Mouse (Mus musculus) kidney, postnatal 36 days (tissue): Measurements from ENCODE around the gene Ppox.
A peak's percentile ranks its signal among the peaks of the same experiment; 100 is the strongest.

ENCODE experiments used
- DNase-seq, 2 experiments: peaks; one replicate each; pipeline ENCODE4 v3.0.0; 2021 to 2022; ENCODE audit warnings: mixed read lengths in 2 of 2

Gene Ppox

DNA sequence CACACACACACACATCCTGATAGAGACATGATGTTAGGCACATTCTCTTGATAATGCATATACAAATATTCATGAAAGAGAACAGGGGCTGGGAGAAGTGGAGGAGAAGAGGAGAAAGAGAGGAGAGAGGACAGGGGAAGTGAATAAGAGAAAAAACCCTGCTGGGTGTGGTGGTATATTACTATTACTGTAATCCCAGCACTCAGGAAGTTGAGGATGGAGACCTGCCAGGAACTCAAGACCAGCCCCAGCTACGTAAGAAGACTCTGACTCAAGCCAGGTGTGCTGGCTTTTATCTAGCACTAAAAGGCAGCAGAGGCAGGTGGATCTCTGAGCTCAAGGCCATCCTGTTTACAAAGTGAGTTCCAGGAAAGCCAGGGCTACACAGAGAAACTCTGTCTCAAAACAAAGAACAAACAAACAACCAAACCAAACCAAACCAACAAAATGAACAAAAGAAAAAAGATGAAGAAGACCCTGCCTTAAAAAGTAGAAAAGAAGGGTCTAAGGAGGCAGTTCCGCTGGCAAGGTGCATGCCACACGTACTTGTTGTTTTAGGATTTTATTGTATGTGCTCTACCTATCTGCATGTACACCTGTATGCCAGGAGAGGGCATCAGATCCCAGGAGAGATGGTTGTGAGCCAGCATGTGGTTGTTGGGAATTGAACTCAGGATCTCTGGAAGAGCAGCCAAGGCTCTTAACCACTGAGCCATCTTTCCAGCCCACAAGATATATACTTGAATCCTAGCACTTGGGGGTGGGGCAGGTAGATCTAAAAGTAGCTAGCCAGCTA, 17.1 kb downstream of the Ppox start:
- DNase-seq, result no peak

DNA sequence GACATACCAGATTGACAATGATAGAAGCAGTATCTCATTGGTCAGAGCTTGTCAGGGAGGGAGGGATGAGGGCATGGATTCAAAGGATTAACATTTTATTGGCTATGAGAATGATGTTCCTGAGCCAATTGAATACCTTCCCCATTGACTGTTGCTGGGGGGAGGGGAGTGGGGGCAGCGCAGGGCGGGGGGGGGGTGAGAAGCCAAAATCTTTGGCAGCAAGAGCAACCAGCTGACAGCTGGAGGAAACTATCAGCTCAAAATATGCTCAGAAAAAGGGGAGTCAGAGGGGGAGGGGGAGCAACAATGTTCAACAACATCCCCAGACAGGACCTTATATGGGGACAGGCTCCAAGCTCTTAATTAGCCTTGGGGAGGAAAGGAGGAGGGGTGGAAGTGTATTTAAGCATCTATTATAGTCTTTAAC, 17.8 kb downstream of the Ppox start:
- peak; percentile 48 to 64 for DNase-seq

DNA sequence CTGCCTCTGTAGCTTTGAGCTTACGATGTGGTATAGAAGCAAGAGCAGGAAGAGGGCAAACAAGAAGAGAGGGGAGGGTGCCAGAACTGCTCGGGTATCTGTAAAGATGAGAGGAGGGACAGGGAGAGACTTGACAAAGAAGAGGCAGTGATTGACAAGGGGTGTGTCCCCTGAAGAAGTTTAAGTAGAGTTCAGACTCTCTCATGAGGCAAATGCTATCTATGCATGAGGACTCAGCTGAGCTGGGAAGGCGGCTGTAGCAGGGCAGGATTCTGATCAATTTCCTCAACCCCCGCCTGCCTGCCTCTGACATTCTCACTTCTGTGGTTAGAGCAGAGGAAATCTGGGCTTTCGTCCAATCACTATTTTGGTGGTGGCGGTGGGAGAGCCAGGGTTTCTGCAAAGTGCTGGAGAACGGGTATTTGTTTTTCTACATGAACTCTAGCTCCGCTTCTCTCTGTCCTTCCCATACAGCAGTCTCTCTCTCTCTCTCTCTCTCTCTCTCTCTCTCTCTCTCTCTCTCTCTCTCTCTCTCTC, 18.3 kb downstream of the Ppox start:
- peak; percentile 71 to 81 for DNase-seq

- DNase-seq, result no peak
Measured at GRCm38 (mm10) chr1:171260316-171260715, 20.7 kb downstream of the Ppox start.

GRCm38 (mm10) chr1:171258921-171259320, 22.1 kb downstream of the Ppox start:
- DNase-seq, result no peak

GRCm38 (mm10) chr1:171257781-171258180, 23.2 kb downstream of the Ppox start:
- DNase-seq, result no peak

DNA sequence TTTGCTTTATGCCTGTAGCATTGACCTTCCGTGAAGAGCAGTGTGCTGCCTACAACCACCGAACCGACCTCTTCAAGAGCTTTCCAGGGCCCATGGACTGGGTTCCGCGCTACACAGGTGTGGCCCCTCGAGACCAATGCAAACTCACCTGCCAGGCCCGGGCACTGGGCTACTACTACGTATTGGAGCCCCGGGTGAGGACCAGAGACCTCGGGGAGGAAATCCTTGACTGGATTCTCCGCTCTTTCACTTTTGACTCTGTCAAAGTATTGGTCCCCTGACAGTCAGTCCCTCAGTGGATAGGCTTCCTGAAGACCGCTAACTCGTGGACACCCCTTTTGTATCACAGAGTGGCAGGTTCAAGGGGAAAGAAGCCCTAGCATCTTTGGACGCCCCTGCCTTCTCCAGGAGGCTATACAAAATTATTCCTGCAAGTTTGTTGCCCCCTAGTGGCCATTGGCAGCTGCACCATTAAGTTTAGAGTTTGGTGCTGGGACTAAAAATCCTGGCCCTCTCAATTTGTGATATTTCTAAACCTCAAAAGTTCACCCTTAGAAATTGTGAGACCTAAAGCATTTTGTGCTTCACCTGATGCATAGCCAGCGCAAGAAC, 23.9 kb downstream of the Ppox start:
- DNase-seq, result peak; percentile 74 to 81

DNA sequence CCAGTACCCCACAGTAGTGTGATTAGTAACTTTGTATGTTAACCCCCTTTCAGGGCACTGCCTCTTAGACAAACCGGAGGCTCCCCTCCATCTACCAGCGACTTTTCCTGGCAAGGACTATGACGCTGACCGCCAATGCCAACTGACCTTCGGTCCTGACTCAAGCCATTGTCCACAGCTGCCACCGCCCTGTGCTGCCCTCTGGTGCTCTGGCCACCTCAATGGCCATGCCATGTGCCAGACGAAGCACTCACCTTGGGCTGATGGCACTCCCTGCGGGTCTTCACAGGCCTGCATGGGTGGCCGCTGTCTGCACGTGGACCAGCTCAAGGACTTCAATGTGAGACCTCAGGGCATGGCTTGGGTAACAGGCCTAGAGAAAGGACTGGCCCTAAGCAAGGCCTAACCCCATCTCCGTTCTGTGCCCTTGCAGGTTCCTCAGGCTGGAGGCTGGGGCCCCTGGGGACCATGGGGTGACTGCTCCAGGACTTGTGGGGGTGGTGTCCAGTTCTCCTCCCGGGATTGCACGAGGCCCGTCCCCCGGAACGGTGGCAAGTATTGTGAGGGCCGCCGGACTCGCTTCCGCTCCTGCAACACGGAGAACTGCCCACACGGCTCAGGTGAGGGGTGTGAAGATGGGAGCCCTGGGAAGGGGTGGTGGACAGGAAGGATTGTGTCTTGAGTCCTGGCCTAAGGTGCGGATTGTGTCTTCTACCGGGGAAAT, 24.7 kb downstream of the Ppox start:
- peak; percentile 75 to 82 for DNase-seq

GRCm38 (mm10) chr1:171252415-171252814, 28.6 kb downstream of the Ppox start:
- no peak for DNase-seq

GRCm38 (mm10) chr1:171251594-171252324, 29.2 kb downstream of the Ppox start:
- DNase-seq, result peak; percentile 57 to 71

- DNase-seq, result no peak
Measured at GRCm38 (mm10) chr1:171250680-171251593, 30.0 kb downstream of the Ppox start, which contains the start of gene Ndufs2. TSS of gene Ndufs2 (minus strand) at chr1:171251388.

- peak; percentile 41 to 58 for DNase-seq
Measured at GRCm38 (mm10) chr1:171249913-171250600, 30.9 kb downstream of the Ppox start, which contains the start of gene Adamts4. TSS of gene Adamts4 (plus strand) at chr1:171250421.

DNA sequence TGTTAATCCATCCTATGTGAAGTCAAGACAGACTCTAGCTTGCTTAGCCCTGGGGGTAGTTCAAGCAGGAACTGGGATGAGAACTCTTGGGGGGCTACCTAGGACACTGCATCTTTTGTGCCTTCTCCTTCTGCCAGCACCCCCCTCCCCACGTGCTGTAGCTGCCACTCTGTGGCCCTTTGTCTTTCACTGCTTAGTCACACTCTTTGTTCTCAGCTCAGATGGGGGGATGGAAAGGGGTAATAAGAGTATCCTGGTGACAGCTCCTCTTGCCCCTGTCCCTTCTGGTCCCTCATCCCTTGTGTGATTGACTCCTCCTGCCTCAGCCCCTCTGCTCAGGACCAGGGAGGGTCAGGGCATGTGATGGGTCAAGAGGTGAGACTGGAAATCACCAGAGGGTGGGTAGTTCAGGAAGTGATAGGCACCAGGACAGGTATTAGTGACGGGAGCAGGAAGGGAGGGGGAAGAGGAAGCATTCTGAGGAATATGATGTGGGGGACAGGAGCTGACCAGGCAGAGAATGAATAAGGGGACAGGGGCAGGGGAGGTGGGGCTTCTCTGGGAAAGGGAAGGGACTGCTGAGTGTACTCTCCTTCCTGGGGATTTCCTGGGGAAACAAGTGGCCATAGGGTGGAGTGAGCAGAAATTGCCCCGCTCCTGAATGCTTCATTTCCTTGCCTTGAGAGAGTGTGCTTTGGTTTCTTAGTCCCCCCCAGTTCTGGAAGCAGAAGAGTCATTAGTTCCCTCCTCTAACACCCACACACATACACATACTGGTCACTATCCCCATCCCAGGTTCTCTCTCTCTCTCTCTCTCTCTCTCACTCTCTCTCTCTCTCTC, 32.4 kb downstream of the Ppox start:
- peak in 1 of 2 experiments; percentile 26 for DNase-seq

GRCm38 (mm10) chr1:171247916-171248315, 33.1 kb downstream of the Ppox start:
- peak in 1 of 2 experiments; percentile 42 for DNase-seq

DNA sequence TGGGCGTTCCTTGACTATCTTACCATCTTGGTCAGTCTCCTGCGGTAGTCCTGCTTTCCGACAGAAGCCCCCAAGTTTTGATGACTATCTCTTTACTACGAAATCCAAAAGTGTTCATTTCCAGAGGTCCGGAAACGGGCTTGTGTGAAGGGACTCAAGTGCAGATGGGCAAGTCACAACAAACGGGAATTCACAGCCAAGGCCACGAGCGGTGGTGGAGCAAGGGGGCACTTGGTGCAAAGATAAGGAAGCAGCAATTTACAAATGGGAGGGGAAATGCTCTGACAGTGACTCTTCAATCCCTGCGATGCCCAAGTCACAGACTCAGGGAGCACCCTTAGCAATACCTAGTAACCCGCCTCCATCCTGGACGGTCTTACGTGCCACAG, 33.5 kb downstream of the Ppox start:
- DNase-seq, result no peak

DNA sequence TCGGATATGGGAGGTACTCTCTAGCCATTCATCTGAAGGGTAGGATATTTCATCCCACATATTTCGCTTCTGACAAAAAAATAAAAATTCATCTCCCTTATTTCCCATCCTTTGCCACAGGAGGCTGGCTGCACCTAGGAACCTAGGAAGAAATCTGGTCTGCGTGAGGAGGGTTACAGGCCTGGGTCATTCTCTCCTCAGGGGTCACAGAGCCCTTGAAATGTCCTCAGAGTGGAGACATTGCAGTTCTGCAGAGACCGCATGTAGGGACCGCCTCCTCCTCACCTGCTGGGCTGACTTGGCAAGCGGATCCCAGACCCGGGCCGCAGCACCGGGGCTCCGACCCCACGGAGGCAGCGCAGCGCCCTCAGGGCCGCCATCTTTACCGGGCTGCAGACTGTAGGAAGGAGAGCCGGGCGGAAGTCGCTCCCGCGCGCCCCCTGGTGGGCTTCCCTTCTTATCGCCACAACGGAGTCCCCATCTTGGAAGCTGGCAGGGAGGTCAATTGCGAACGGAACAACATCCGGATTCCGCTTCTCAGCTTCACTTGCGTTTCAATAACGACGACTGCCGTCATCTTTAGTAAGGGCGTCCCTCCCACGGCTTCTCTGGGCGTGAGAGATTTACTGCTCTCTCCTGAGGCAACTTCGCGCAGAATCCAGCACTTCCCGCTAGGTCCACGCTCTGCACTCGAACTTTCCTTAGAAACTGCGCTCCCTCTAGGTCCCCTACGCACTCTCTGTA, 34.1 kb downstream of the Ppox start:
- DNase-seq, result peak; percentile 99

DNA sequence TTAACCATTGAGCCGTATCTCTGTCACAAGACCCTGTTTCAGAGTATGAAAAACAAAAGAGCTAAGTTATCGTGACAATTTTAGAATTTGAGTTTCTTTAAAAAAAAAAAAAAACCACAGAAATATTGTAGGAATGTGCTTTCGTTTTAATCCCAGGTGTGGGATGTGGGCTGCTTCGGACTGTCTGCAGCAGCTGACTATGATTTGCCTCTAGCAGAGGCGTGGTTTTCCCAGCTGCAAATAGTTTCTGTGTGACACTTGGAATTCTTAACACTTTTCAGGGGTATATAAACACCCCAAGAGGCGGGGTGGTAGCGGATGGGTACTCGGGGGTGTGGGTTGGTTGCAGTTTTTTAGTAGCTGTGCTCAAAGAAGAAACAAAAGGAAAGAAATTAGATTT, 35.6 kb downstream of the Ppox start:
- no peak for DNase-seq

DNA sequence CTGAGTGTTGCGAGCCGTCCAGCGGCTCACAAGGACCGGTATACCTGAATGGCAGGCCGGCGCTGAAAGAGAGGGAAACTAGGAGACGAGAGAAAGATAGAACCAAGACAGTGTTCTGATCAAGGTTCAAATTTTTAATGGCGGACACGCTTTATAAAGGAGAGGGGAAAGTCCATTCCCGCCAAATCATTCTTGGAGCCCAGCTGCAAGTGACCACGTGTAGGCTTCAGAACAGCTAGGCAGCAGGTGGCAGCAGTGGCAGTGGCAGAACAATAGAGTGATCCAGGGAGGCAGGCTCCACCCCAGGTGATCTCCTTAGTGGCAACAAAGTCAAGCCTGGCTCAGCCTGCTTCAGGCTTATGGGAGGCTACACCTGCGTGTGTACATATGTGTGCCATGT, 39.0 kb downstream of the Ppox start:
- DNase-seq, result peak; percentile 50 to 57

DNA sequence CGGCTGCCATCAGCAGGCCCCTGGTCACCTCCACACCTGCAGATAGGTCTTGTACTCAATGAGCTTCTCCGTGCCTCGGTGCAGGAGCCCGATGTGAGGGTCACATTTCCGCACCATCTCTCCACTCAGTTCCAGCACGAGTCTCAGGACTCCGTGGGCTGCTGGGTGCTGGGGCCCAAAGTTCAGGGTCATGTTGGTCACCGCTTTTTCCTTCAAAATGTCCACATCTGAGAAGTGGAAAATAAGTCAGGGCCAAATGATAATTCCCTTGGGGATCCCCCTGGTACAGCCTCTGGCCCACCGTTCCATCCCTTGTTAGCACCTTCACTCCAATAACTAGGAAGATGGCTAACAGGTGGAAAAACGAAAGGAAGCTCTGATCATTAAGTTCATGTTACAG, 40.1 kb downstream of the Ppox start:
- no peak for DNase-seq
